Mouse (Mus musculus) myocyte (in vitro differentiated cells): ENCODE measurements around the gene Tmem28.

Source experiments
- CEBPB ChIP-seq: IDR thresholded peaks from 2 replicates; pipeline ENCODE4 v1.6.1; 2011; ENCODE audit warnings: mild to moderate bottlenecking, moderate library complexity; ENCODE audit not compliant: poor library complexity, insufficient read depth, severe bottlenecking
- E2F4 ChIP-seq: IDR thresholded peaks from one replicate; pipeline ENCODE4 v1.6.1; 2011; ENCODE audit warnings: mild to moderate bottlenecking, control low read depth, moderate library complexity; ENCODE audit not compliant: insufficient read depth
- MAX ChIP-seq: IDR thresholded peaks from one replicate; pipeline ENCODE4 v1.6.1; 2011; ENCODE audit warnings: low read depth, mild to moderate bottlenecking, control low read depth
- MYOD1 ChIP-seq, 3 experiments: IDR thresholded peaks; one replicate each; pipeline ENCODE4 v1.6.1; 2011; ENCODE audit warnings: control low read depth in 2 of 3, low read depth in 2 of 3, mild to moderate bottlenecking in 2 of 3, moderate library complexity in 1 of 3; ENCODE audit not compliant: insufficient read length in 2 of 3, control insufficient read depth in 1 of 3
- MYOG ChIP-seq, 3 experiments: IDR thresholded peaks; one replicate each; pipeline ENCODE4 v1.6.1; 2011; ENCODE audit warnings: control low read depth in 2 of 3, low read depth in 2 of 3, mild to moderate bottlenecking in 2 of 3; ENCODE audit not compliant: insufficient read length in 2 of 3, control insufficient read depth in 1 of 3, insufficient read depth in 1 of 3
- POLR2A ChIP-seq: IDR thresholded peaks from one replicate; pipeline ENCODE4 v1.6.1; 2011; ENCODE audit warnings: low read depth, mild to moderate bottlenecking, control low read depth, moderate library complexity; ENCODE audit not compliant: insufficient read length
- POLR2AphosphoS2 ChIP-seq: IDR thresholded peaks from one replicate; pipeline ENCODE4 v1.6.1; 2011; ENCODE audit warnings: low read depth, control low read depth; ENCODE audit not compliant: insufficient read length
- SRF ChIP-seq: IDR thresholded peaks from one replicate; pipeline ENCODE4 v1.6.1; 2011; ENCODE audit warnings: low read depth; ENCODE audit not compliant: control insufficient read depth, insufficient read length
- TCF12 ChIP-seq: IDR thresholded peaks from one replicate; pipeline ENCODE4 v1.6.1; 2011; ENCODE audit warnings: mild to moderate bottlenecking, control low read depth; ENCODE audit not compliant: poor library complexity, insufficient read depth, severe bottlenecking
- USF1 ChIP-seq: IDR thresholded peaks from one replicate; pipeline ENCODE4 v1.6.1; 2011; ENCODE audit warnings: low read depth, mild to moderate bottlenecking, control low read depth, moderate library complexity

DNA sequence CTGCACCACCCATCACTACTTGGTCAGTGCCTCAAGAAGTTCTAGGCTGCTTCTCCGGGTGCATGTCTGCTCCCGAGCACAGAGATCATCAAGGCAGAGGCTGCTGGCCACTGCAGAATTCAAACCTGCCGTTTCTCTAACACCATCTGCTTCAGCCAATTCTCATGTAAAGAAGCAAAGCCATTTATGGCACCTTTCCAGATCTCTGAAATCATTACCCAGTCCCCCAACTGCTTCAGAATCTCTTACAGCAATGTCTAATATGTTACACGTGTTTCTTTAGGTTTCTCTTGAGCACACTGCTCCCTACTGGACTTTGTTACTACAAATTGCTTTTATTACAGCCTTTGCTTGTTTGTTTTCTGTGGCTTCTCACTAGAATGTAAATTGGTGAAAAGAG, 40.5 kb upstream of the Tmem28 start:
- TF ChIP-seq POLR2A (no peak), POLR2AphosphoS2 (no peak), CEBPB (no peak), USF1 (no peak), E2F4 (no peak), MAX (no peak), MYOD1 (IDR thresholded peaks at IDR 0.05; ENCODE audit: control insufficient read depth in 1 of 3, insufficient read length in 2 of 3, low read depth in 2 of 3) (no peak), SRF (no peak), MYOG (IDR thresholded peaks at IDR 0.05; ENCODE audit: control insufficient read depth in 1 of 3, insufficient read depth in 1 of 3, insufficient read length in 2 of 3, low read depth in 2 of 3) (no peak), TCF12 (no peak)
